Mouse (Mus musculus) ES-Bruce4 (cell line): ENCODE results near the gene Ubfd1. TPM values are rescaled to one million over a fixed set of nuclear protein-coding genes. Genes with fewer than 3 reads are reported as not detected.
A peak's percentile ranks its signal among the peaks of the same experiment; 100 is the strongest.
"Not testable (repeated sequence)": the region's sequence is repeated elsewhere in the genome, so short reads cannot be mapped to it uniquely, and the experiment has no call there.

Source experiments
- H3K27ac ChIP-seq: 2 replicates; pipeline ENCODE4 v1.5.1; 2012; ENCODE audit warnings: low read length, inconsistent platforms; ENCODE audit not compliant: insufficient read depth
- H3K27me3 ChIP-seq: 2 replicates; pipeline ENCODE4 v1.6.1; 2012; ENCODE audit warnings: mild to moderate bottlenecking, low read length, inconsistent platforms; ENCODE audit not compliant: control insufficient read depth, poor library complexity, insufficient read depth, severe bottlenecking
- H3K36me3 ChIP-seq: 2 replicates; pipeline ENCODE4 v1.6.1; 2012; ENCODE audit warnings: inconsistent platforms, mild to moderate bottlenecking, low read length, moderate library complexity; ENCODE audit not compliant: control insufficient read depth, poor library complexity, insufficient read depth, severe bottlenecking
- H3K4me1 ChIP-seq: one replicate; pipeline ENCODE4 v1.8.1; 2011; ENCODE audit warnings: low read length; ENCODE audit not compliant: control insufficient read depth, insufficient read depth
- H3K4me3 ChIP-seq: 2 replicates; pipeline ENCODE4 v1.5.1; 2011; ENCODE audit warnings: low read depth, mild to moderate bottlenecking, low read length
- H3K9ac ChIP-seq: 2 replicates; pipeline ENCODE4 v1.6.1; 2012; ENCODE audit warnings: low read depth, mild to moderate bottlenecking, inconsistent platforms; ENCODE audit not compliant: poor library complexity, severe bottlenecking
- H3K9me3 ChIP-seq: replicated peaks from 2 replicates; pipeline ENCODE4 v1.6.1; 2012; ENCODE audit warnings: mild to moderate bottlenecking, low read length, inconsistent platforms; ENCODE audit not compliant: control insufficient read depth, poor library complexity, insufficient read depth, severe bottlenecking
- CTCF ChIP-seq: IDR thresholded peaks from one replicate; pipeline ENCODE4 v1.8.1; 2011; ENCODE audit warnings: low read depth, low read length
- EP300 ChIP-seq: IDR thresholded peaks from 2 replicates; pipeline ENCODE4 v1.6.1; 2011; ENCODE audit warnings: low read depth, low read length; ENCODE audit not compliant: insufficient read depth
- POLR2A ChIP-seq: IDR thresholded peaks from one replicate; pipeline ENCODE4 v1.8.1; 2011; ENCODE audit warnings: low read length; ENCODE audit not compliant: insufficient read depth
- polyA plus RNA-seq: library from polyadenylated mRNA; stranded (reverse); fragments of >200 nt; gene quantifications from 2 replicates; pipeline ENCODE4 v1.2.4, GENCODE M21; 2011; ENCODE audit warnings: low read depth; ENCODE audit not compliant: missing spikeins, insufficient read depth, insufficient read length

The Ubfd1 gene
- polyA plus RNA-seq, 1 experiment: 75.4 TPM

GRCm38 (mm10) chr7:122094564-122095330 is 27.8 kb downstream of the Ubfd1 start:
- Histone ChIP-seq H3K27ac (no peak overlapping the region), H3K36me3 (peaks cover 77% of the 10 kb centered on the region), H3K9ac (no peak overlapping the region)

GRCm38 (mm10) chr7:122098009-122098408 is 31.0 kb downstream of the Ubfd1 start:
- H3K27me3 ChIP-seq: no peaks in the 10 kb centered on the region
- TF ChIP-seq EP300 (no peak), POLR2A (no peak), CTCF (no peak)
- peaks cover 49% of the 10 kb centered on the region for H3K36me3 ChIP-seq
- no peak overlapping the region for H3K27ac ChIP-seq
- H3K9ac ChIP-seq: no peak overlapping the region
- no peaks in the 10 kb centered on the region for H3K9me3 ChIP-seq
- no peak overlapping the region for H3K4me3 ChIP-seq
- no peaks in the 10 kb centered on the region for H3K4me1 ChIP-seq

More at GRCm38 (mm10) chr7:122094564-122095330, 27.8 kb downstream of the Ubfd1 start:
- H3K4me1 ChIP-seq: no peaks in the 10 kb centered on the region
- no peaks in the 10 kb centered on the region for H3K9me3 ChIP-seq
- TF ChIP-seq EP300 (no peak), CTCF (peak; percentile 23), POLR2A (no peak)
- H3K27me3 ChIP-seq: no peaks in the 10 kb centered on the region
- H3K4me3 ChIP-seq: no peak overlapping the region

GRCm38 (mm10) chr7:122099222-122099621 is 32.2 kb downstream of the Ubfd1 start:
- Histone ChIP-seq H3K9ac (no peak overlapping the region), H3K27me3 (no peaks in the 10 kb centered on the region), H3K27ac (no peak overlapping the region), H3K9me3 (no peaks in the 10 kb centered on the region), H3K36me3 (peaks cover 43% of the 10 kb centered on the region), H3K4me1 (no peaks in the 10 kb centered on the region), H3K4me3 (no peak overlapping the region)
- TF ChIP-seq CTCF (peak; percentile 47), POLR2A (no peak), EP300 (no peak)

GRCm38 (mm10) chr7:122101014-122101746 is 34.2 kb downstream of the Ubfd1 start:
- H3K27ac ChIP-seq: peak overlapping the region; percentile 83
- H3K9ac ChIP-seq: peak overlapping the region; percentile 93
- H3K27me3 ChIP-seq, H3K4me1 ChIP-seq, H3K9me3 ChIP-seq: not testable (repeated sequence)
- peak overlapping the region; percentile 94 for H3K4me3 ChIP-seq
- H3K36me3 ChIP-seq: peaks cover 26% of the 10 kb centered on the region

- H3K4me3 ChIP-seq: peak within 1 kb of the TSS; percentile 94
- H3K27ac ChIP-seq: peak within 1 kb of the TSS; percentile 83
These were observed 34.8 kb downstream of the Ubfd1 start, which contains the start of gene Ndufab1 for GRCm38 (mm10) chr7:122101747-122102244. TSS of gene Ndufab1 (minus strand) at chr7:122101886.

GRCm38 (mm10) chr7:122108206-122108605 is 41.2 kb downstream of the Ubfd1 start:
- Histone ChIP-seq H3K9me3 (no peaks in the 10 kb centered on the region), H3K27ac (no peak overlapping the region), H3K9ac (no peak overlapping the region), H3K36me3 (peaks cover 20% of the 10 kb centered on the region), H3K27me3 (no peaks in the 10 kb centered on the region), H3K4me3 (no peak overlapping the region), H3K4me1 (no peaks in the 10 kb centered on the region)
- TF ChIP-seq POLR2A (no peak), CTCF (no peak), EP300 (no peak)

More at GRCm38 (mm10) chr7:122101747-122102244, 34.8 kb downstream of the Ubfd1 start, which contains the start of gene Ndufab1:
- Histone ChIP-seq H3K9me3 (no peaks in the 10 kb centered on the region), H3K27me3 (no peaks in the 10 kb centered on the region), H3K36me3 (peaks cover 20% of the 10 kb centered on the region), H3K9ac (peak within 1 kb of the TSS; percentile 93), H3K4me1 (no peaks in the 10 kb centered on the region)
- TF ChIP-seq CTCF (peak; percentile 64), EP300 (no peak), POLR2A (no peak)
